Mouse (Mus musculus) hindbrain, embryonic 16.5 days (tissue): Measurements from ENCODE around the gene Mutyh. TPM values are rescaled to one million over a fixed set of nuclear protein-coding genes. Genes with fewer than 3 reads are reported as not detected.

Source experiments
- polyA plus RNA-seq: library from polyadenylated mRNA; unstranded; fragments of >200 nt; fragmentation: Nextera tagmentation; extraction: Ambion mirVana; gene quantifications from 2 replicates; pipeline ENCODE4 v1.2.1, GENCODE M21; 2015

The Mutyh gene
- polyA plus RNA-seq, 1 experiment from 2014 or later = 6.8 TPM

Other genes with a start within 250 kb of the Mutyh start
- 4.0 and 5.6 TPM in 2 replicates for gene Ccdc17, start 211.1 kb upstream of the Mutyh start, polyA plus RNA-seq
- gene Nasp, start 179.8 kb upstream of the Mutyh start, polyA plus RNA-seq = 80.6 and 88.1 TPM in 2 replicates
- gene Akr1a1, start 156.0 kb upstream of the Mutyh start, polyA plus RNA-seq = 763 and 799 TPM in 2 replicates
- gene Prdx1, start 122.2 kb upstream of the Mutyh start, polyA plus RNA-seq = 466 and 468 TPM in 2 replicates
- gene Mmachc, start 99.3 kb upstream of the Mutyh start, polyA plus RNA-seq = 22.6 and 24.5 TPM in 2 replicates
- 8.0 and 11.2 TPM in 2 replicates for gene Ccdc163, start 99.2 kb upstream of the Mutyh start, polyA plus RNA-seq
- gene Tesk2, start 86.8 kb upstream of the Mutyh start, polyA plus RNA-seq = 3.0 and 3.1 TPM in 2 replicates
- 29.6 and 30.1 TPM in 2 replicates for gene Toe1, start 83 bp upstream of the Mutyh start, polyA plus RNA-seq
- gene Hpdl, start 14.0 kb downstream of the Mutyh start, polyA plus RNA-seq = 2.1 and 2.3 TPM in 2 replicates
- 4.1 and 4.8 TPM in 2 replicates for gene Zswim5, start 69.7 kb downstream of the Mutyh start, polyA plus RNA-seq
- 59.8 and 60.2 TPM in 2 replicates for gene Urod, start 186.7 kb downstream of the Mutyh start, polyA plus RNA-seq
- 22.0 and 23.9 TPM in 2 replicates for gene Hectd3, start 187.6 kb downstream of the Mutyh start, polyA plus RNA-seq
- 44.9 and 47.5 TPM in 2 replicates for gene Eif2b3, start 211.7 kb downstream of the Mutyh start, polyA plus RNA-seq